Mouse (Mus musculus): Measurements from ENCODE around the gene Schip1. TPM values are rescaled to one million over a fixed set of nuclear protein-coding genes. Genes with fewer than 3 reads are reported as not detected.

Gene Schip1
- total RNA-seq, 2 experiments from 2014 or later, result 211 to 215 TPM

DNA sequence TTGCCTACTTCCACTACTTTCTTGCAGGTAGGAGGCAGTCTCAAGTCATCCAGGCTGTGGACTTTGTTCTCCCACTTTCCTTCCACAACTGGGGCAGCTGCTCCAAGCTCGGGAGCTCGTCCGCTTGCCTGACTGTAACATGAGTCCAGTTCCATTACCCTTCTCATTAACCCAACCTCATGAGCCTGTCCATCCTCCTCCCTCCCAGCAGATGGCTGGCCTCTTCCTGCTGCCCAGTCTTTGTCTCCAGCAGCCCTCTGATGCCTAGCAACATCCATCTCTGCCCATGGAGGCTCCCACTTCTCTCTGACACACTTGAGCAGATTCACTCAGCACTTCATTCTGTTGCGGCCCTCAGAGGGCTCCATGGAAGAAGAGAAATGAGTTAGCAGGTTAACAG, 204.6 kb downstream of the Schip1 start:
- DNase-seq (ENCODE audit: low spot score in 2 of 2), result no peak

DNA sequence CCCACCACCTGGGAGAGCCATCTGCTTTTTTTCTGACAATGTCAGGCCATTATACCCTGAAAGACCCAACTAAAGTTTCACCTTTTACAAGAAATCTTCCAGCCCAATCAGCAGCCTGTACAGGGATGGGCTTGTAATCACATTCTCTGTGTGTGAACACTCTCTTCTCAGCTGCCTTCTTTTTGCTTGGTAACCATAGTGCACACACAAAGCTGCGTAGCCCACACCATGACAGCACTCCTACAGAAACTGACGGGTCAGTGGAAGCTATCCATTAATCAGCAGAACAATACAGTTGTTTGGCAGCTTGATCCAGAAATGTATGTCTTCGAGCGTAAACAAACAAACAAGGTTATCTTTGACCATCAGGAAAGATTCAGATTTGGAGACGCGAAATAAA, 205.6 kb downstream of the Schip1 start:
- no peak for DNase-seq (ENCODE audit: low spot score in 2 of 2)

DNA sequence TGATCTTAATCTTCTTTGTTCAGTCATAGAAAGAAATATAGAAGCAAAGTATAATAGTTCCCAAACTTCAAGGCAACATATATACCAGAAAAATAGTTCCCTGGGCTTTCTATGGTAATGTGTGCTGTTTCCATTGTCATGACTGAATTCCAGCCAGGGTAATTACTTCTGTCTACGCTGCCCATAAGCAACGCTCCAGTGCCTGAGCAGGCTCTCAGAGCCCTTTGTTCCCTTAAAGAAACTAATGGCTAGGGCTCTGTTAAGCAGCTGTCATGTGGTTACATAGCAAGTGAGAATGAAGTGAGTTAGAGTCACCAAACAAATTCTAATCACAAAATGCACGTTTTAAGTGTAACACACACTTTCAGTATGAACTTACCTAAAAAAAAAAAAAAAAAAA, 206.9 kb downstream of the Schip1 start:
- no peak for DNase-seq (ENCODE audit: low spot score in 2 of 2)

DNA sequence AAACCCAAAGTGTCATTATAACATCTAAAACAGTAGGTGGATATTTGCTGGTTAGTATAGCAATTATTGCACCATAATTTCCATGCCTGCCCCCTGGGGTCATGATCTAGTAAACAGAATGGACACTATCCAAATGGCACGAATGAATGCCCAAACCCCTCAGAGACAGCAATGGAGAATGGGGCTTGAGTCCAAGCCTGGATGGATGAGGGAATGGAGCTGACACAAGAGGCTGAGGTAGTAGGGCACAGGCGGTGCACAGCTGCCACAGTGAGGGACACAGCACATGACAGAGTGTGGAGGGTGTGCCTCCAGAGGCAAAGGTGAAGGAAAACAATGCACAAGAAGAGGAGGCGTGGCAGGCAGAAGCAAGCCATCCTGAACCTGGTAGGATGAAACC, 207.3 kb downstream of the Schip1 start:
- DNase-seq (ENCODE audit: low spot score in 2 of 2), result no peak

DNA sequence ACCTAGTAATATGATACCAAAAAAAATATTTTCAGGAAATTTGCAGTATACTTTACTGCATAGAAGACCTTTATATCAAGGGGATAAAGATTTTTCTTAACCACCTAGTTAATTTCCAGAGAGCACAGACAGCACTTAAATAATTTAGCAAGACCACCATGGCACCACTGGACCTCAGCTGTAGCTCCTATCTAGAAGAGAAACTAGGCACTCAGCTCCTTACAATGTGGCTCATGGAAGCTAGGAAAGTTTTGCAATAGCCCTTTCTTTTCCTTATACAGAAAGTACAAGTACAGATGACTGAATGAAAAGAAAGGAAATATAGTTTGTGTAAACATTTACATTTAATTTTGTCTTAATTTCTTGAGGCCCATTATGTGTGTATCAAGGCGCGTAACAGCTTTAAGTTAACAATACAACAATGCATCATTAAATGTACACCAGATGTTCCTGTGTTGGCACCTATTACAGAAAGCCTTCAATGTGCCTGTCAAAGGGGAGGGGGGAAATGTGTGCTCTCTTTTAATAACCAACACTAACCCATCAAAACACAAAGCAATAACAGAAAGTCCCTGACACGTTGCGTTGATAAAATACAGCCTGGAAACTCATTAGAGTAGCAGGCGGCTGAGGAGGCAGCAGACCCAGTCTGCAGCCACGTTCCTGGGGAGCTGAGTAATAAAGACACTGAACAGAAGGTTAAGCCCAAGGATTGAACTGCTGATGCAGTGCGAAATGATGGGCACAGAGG, 218.4 kb downstream of the Schip1 start:
- peak in 1 of 2 experiments; percentile 21 for DNase-seq (ENCODE audit: low spot score in 2 of 2)

DNA sequence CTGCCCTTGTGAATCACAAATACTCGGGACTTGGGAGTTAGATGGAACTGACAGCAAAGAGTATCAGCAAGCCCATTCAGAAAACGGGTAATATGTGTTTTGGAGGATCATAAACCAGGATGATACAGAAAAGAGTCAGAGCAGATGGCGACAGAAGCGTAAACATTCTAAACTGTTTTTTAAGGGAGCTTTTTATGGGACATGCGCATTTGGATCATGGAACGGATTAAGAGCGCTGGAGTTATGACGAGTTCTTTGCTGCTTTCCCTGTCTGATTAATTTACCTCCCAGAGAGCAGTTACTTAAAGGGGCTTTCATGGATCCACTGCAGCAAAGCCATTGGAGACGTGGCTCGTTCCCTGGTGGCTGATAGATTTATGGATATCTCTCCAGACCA, 219.0 kb downstream of the Schip1 start:
- peak in 1 of 2 experiments; percentile 13 for DNase-seq (ENCODE audit: low spot score in 2 of 2)

DNA sequence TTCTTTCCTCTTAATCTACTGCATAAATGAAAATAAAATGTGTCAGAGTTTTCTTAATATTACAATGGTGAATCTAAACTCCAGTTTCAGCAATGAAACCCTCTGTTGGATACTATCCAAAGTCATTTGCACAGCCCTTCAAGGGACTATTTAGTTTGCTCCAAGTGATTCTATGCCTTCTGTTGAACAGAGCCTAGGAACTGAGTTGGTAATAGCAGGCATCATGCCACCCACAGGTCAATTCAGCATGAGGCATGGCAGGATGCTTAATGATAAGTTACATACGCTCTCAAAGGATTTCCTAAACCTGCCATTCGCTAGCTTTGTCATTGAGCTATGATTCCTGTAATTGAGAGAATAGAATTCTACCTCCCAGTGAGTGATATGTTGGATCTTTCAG, 219.9 kb downstream of the Schip1 start:
- no peak for DNase-seq (ENCODE audit: low spot score in 2 of 2)

DNA sequence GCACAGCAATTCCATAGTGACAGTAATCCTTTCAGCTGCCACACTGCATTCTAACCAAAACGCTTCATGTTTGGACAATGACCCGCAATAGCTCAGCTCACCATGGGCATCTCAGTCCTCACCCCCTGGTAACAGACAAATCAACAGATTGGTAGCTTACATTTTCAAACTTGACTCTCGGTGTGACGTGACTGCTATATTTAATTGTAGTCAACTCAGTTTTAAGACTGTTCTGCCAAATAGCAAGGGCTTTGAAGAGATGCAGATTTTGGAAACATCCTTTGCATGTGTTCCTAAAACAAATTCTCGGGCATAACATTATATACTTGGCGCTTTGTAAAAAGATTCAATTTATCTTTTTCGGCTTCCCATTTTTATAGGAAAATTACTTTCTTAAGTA, 232.2 kb downstream of the Schip1 start:
- DNase-seq (ENCODE audit: low spot score in 2 of 2), result no peak

DNA sequence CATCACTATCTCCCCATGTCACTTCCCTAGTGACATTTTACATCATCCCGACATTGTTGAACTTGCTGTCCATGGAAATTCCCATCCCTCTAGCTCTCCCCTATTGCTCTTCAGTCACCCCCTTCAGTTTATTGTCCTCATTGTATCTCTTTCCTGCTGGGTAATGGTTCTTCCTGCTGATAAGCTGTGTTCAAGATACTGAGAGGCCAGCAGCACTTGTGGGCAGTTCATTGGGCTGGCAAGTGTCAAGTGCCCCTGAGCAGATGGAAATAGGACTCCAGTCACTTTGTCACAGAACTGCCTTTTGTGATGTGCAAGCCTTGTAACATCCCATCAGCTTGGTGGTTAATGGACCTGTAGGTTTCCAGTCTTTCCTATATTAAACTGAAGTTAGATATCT, 241.0 kb downstream of the Schip1 start:
- DNase-seq (ENCODE audit: low spot score in 2 of 2), result no peak

DNA sequence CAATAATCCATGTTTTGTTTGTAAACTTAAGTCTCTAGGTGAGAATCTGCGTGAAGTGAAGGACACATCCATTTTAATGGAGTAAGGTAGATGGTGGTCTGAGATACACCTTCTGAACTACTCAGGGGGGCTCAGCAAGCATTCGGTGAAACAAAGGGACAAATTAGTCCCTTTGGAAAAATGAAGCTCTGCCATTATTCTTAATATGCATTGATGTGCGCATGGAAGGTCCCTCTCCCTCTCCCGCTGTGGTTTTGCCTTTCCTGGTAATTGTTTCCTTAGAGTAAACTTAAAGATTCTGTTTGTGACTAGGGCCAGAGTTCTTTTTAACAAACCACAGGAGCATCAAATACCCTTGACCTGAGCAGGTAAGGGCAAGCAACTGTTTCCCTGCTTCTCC, 242.1 kb downstream of the Schip1 start:
- no peak for DNase-seq (ENCODE audit: low spot score in 2 of 2)

DNA sequence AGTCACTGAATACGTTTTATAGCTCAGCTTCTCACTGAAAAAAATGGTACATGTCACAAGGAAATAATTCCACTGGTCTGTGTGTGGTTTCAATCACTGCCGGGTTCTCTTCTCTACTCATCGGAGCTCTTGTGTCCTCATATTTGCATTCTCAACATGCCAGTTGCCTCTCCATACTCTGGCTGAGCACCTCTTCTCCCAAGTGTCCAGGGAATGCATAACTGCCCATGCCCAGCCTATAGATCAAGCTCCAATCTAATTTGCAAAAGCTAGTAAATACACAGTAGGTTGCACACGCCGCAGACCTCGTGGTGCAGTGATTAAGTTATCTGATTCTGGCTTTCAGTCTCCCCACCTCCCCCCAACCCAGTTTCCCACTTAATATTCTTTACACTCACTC, 261.0 kb downstream of the Schip1 start:
- no peak for DNase-seq (ENCODE audit: low spot score in 2 of 2)

DNA sequence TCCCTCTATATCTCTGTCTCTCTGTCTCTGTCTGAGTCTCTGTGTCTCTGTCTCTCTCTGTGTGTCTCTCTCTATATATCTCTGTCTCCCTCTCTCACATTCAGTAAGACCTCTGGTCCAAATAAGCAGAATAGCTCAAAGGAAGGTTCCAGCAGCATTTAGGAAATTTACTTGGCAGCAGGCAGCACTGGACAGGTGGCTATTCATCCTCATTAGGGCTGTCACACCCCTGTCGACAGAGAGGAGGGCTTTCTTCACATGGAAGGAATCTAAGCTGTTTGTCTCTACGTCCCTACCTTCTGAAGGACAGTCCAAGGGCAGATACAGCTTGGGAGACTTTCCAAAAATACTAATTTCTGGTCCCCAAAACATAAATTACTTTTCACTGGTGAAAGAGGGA, 267.9 kb downstream of the Schip1 start:
- no peak for DNase-seq (ENCODE audit: low spot score in 2 of 2)

DNA sequence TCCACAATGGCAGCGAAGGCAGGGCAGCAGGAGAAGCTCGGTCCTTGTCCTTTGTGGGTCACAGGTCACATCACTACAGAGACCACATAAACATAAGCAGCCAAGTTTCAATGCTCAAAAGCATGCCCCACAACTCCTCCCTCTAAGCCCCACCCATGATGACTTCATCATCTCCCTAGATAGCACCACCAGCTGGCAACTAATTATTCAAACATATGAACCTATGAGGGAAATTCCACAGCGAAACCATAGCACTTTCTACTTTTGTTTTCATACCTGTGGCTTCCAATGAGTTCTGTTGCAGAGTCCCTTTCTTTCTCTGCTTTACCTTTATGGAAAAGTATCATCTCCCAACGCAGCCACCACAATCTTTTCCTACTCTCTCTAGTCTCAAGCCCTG, 270.9 kb downstream of the Schip1 start:
- no peak for DNase-seq (ENCODE audit: low spot score in 2 of 2)

DNA sequence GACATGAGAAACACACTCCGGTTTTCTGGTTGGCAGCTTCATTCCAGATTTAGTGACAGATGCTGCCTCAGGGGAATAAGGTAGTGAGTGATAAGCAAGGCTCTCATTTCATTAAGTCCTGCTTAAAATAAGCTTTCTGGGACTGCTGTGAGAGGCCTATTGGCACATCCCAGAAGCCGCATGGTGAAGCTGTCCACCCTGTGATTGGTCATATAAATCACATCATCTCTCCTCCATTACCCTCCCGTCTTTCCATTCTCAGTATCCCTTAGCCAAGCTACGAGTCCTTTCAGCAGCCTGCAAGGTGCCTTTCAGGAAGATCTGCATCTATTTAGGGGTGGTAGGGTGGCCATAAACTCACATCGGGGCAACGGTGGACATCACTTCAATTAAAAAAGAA, 286.0 kb downstream of the Schip1 start:
- DNase-seq (ENCODE audit: low spot score in 2 of 2), result no peak

DNA sequence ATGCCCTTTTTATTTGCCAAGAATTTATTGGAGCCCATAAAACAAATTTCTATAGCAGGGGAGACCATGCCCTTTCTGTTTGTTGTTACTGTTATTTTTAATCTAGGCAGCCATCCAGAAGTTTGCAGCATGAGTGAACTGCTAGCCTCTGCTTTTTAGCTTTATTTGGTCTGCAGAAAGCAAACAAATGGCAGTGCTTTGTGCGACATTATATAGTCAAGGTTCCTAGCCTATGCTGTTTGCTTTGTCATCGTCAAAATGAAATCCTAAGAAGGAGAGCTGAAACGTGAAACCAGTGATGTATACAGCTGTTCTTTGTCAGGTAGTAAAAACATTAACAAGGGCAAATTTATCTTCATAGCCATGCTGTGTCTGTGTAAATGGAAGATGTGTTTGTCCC, 286.9 kb downstream of the Schip1 start:
- no peak for DNase-seq (ENCODE audit: low spot score in 2 of 2)

DNA sequence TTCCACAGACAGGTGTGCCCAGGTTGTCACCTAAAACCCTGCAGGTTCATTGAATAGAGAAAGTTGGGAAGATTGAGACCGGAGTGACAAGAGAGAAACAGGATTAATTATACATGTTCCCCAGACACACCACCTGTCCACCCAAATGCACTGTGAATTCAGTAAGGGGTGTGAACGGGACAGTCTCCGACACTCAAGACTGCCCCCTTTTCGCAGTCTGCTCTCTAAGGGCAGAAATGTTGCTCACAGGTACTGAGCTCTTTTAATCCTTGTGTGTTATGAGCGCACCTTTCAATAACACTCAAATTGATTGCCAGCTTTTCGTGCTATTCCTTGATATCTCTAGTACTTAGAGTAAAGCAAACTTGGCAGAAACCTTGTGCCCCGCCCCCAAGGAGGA, 288.4 kb downstream of the Schip1 start:
- DNase-seq (ENCODE audit: low spot score in 2 of 2), result no peak

DNA sequence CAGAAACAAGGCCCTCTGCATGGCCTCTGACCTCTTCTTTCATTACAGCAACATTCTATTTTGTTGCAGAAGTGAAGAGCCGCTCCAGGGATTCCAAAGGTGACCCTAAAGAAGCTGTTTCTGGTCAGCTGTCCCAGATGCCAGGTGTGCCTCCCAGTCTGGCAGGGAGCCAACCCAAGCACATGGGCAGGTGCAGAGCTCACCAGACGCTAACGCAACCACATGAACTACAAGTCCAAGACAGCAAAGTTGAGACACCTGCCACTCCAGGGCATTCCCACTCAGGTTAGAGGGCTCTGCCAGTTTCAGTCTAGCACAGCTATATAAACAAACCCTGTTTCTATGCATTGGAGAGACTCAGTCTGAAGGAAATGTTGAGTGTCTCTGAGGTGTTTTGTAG, 288.9 kb downstream of the Schip1 start:
- no peak for DNase-seq (ENCODE audit: low spot score in 2 of 2)

DNA sequence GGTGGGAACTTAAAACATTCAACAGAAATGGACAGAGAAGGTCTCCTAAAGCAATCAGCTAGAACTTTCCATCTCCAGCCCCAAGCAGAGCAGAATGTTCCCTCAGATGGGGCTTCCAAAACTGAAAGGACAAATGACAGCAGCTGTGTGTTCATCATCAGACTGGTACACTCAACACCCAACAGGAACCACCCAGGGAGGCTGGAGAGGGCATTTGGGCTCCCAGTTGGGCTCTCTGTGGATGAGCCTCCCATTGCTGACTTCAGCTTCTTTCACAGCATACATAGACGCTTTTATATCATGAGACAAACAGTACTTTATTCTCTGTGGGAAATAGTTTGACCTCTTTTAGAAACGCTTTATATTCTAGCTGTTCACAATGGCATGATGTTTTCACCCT, 291.9 kb downstream of the Schip1 start:
- no peak for DNase-seq (ENCODE audit: low spot score in 2 of 2)

DNA sequence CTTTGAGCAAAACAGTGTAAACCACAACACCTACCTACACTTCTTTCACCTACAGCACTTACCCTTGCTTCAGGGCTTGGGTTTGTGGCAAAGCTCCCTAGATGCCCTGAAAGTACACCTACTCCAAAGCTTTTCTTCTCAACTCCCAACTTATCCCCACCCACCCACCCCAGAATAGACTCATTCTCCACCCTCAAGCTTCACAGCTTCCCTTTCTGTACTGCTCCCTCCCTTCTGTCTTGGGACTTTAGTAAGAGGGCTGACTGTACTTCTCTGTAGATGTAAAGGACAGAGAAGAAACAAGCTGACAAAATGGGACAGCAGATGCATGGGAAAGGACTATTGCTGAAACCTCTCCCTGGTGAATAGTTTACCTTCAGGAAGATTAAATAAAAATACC, 303.4 kb downstream of the Schip1 start:
- DNase-seq (ENCODE audit: low spot score in 2 of 2), result no peak

DNA sequence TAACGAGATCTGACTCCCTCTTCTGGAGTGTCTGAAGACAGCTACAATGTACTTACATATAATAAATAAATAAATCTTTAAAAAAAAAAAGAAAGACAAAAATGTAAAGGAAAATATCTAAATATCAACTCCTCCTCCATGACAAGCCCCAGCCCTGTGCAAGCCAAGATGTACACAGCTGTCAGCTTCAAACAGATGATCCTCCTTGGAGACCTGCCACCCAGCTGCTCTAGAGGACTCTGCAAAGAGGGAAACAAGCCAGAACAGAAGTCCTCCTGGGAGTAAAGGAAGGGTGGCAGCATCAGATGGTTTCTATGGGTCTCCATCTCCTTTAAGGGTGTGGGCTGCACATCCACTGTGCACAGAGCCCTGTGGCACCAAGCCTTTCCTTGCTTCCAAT, 308.3 kb downstream of the Schip1 start:
- no peak for DNase-seq (ENCODE audit: low spot score in 2 of 2)

DNA sequence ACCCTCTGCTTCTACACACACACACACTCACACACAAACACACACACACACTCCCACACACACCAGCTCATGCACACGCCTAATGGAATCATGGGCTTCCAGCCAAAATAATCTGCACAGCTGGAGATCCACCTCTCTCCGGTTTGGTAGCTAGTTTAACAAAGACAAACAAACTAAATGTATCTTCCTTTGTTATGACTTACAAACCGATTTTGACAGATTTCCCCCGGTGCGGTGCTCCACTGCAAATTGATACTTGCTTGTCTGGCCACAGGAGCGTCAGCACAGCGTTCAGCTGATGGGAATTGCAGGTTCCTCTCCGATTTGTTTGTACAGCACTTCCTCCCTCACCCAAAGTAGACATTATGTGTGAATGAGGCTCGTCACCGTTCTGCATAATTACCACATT, 310.5 kb downstream of the Schip1 start:
- DNase-seq (ENCODE audit: low spot score in 2 of 2), result no peak

DNA sequence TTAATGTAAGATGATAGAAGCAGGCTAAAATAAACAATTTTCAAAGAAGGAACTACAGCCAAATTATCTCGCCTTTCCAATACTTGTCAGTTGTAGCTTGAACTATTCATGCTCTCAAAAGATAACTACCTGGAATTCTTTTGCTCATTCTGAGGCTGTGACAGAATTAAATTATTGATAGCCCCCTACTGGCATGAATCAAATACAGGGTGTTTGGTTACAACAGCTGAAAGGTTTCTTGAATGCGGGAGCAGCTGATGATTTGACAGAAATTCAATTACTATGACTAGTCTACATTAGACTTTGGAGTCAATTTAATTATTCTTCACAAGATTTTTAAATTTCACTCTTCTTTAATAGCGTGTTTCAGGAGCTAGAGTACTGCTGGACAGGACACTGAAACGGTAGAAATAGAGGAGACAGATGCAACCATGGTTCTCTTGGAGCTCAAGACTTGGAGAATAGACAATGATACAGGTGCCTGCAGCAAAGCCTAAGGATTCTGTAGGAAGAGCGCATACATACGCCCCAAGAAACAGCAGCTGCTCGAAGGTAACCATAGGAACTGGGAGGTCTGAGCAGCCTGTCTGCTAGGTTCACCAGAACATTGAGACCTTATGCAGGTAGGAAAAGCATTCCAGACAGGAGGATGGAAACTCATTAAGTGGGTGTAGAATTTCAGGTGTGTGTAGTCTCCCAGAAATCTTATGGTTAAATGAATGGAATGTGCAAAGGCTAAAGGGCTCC, 313.0 kb downstream of the Schip1 start:
- no peak for DNase-seq (ENCODE audit: low spot score in 2 of 2)

DNA sequence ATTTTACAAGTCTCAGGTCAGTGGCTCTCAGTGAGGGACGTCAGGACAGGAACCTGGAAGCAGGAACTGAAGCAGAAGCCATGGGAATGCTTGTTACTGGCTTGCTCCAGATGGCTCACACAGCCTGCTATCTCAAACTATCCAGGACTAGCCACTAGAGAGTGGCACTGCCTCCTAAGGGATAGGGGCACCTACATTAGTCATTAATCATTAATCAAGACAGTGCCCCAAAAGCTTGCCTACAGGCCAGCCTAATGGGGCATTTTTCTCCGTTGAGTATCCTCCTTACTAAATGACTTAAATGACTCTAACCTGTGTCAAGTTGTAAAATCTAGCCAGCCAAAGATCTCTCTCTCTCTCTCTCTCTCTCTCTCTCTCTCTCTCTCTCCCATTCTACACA, 314.2 kb downstream of the Schip1 start:
- DNase-seq (ENCODE audit: low spot score in 2 of 2), result no peak

Data from layer of hippocampus, postnatal 10 days (tissue).